Mouse (Mus musculus) CD4-positive helper T cell, adult 2 months (primary cell): ENCODE measurements around the gene Lao1.
"Not testable (repeated sequence)": the region's sequence is repeated elsewhere in the genome, so short reads cannot be mapped to it uniquely, and the experiment has no call there.

Source experiments
- DNase-seq: peaks from one replicate; pipeline ENCODE4 v3.0.0-alpha.2; 2012; ENCODE audit warnings: low read depth, missing footprints, low spot score

The Lao1 gene

DNA sequence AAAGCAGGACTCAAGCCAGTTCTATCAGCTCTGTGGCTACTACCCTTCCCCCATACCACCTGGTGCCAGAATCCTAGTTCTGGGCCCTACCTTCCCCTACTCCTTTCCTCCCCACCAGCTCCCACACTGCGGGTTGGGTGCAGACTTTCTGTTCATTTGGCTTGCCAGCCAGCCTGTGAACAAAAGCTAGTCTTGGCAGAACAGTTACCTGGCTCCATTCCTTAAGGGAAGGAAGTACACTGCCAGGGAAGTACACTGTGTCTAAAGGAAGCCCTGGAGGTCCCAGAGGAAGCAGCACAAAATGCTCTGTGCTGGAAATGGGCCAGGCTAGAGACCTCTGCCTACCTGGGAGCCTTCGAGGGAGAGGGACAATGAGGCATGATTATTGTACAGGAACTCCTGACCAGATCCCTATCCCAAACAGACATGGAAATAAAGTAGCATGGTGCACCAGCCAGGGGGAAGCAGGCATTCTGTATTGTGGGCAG, at the start of gene Lao1:
Gene Lao1 (plus strand): TSS at position 438 of the 488 bp plus-strand sequence.
- DNase-seq = no peak

DNA sequence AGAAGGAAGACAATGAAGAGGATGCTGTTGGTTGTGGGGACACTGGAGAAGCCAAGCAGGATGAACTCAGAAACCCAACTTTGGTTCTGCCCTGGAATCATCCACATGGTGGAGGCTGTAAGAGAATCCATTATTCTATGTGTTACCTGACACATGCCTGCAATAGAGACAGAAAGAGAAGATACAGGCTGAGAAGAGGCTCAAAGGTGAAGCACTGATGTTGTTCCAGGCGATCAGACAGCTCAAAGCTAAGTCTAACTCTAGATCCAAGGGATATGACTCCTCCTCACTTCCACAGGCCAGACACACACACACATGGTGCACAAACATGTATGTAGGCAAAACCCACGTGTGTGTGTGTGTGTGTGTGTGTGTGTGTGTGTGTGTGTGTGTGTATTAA, 44.0 kb upstream of the Lao1 start, which contains the start of gene Olfr1329:
Gene Olfr1329 (minus strand): TSS at position 101 of the 400 bp plus-strand sequence.
- not testable (repeated sequence) for DNase-seq

DNA sequence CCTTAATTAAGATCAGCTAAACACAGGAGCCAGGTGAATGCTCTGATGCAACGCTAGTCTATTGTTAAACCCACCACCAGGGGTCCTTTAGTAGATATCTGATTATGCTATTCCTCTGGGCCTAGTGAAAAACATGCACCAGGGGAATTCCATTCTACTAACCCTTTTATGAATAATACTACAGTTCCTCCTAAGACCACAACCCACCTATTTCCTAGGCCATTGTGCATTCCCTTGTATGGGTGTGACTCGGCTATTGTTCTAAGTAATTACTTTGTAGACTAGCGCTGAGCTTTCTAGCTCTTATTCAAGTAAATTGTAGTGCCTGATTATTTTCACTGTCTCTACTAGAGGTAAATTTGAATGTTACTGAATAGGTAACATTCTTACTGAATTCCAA, 30.1 kb upstream of the Lao1 start:
- not testable (repeated sequence) for DNase-seq

DNA sequence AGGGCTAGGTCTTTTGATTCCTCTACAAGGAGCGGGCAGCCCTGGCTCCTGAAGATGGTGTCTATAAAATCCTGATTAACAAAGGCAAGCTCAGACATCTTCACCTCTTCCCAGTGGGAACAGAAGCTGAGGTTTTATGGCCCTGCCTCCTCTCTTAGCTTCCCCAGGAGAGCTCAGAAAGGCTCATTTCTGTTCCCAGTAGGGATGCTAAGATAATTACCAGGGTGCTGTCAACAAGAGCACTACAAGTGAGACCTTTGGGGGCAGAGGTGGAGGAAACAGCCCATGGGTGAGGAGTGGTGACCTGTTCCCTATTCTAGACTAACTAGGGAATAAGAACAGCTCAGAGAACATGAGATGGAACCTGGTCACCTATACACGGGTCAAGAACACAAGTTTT, 22.9 kb upstream of the Lao1 start, which contains the start of gene Olfr1328:
Gene Olfr1328 (minus strand): TSS at position 101 of the 400 bp plus-strand sequence.
- no peak for DNase-seq

DNA sequence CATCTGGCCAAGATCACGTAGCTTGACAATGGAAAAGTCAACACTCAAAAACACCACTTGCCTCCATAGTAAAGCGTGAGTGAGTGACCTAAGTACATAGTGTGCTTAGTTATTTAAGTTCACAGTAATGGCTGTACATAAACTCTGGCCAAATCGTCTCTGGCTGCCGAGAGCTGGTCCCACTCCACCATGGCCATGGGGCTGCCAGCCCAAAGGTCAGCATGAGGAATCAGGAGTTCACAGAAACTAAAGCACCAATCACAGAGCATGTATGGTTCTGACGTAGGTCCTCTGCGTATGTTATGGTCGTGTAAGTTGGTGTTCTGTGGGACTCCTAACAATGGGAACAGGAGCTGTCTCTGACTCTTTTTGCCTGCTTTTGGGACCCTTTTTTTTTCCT, 2.6 kb upstream of the Lao1 start:
- DNase-seq = no peak

DNA sequence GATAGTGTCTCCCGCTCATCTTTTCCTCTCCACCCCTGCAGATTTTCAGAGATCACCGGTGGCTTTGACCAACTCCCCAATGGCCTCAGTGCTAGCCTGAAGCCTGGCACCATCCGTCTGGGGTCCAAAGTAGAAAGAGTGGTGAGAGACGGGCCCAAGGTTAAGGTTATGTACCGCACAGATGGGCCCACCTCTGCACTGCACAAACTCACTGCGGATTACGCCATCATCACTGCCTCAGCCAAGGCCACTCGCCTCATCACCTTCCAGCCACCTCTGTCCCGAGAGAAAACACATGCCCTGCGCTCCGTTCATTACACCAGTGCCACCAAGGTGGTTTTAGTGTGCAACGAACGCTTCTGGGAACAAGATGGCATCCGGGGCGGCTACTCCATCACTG, 6.3 kb downstream of the Lao1 start:
- DNase-seq = no peak

DNA sequence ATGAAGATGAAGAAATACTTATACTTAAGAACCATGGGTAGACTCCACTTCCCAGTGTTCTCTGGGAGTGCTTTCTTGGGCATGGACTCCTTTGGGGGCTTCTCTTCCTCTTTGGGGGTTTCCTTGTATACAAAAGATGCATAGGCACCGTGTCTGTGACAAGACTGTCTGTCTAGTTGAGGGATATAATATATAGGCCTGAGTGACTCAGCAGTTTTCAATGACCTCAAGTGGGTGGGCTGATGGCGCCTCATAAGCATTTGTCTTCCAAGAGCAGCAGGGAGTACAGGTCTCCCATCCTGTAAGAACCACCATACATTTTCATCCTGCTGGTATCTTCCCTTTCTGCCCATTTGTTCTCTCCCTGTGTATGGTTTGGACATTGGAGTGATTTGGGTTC, 11.9 kb downstream of the Lao1 start:
- DNase-seq = no peak

DNA sequence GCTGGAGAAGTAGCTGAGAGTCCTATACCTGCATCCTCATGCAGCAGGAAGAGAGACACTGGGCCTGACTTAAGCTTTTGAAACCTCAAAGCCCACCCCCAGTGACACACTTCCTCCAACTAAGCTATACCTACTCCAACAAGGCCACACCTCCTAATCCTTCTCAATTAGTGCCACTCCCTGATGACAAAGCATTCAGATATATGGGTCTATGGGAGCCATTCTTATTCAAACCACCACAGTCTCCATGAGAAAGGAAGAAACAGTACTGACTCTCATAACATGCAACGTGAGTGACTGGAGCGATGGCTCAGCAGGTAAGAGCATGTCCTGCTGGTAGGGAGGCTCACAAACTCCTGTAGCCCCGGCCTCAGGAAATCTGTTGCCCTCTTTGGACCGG, 23.9 kb downstream of the Lao1 start:
- no peak for DNase-seq

DNA sequence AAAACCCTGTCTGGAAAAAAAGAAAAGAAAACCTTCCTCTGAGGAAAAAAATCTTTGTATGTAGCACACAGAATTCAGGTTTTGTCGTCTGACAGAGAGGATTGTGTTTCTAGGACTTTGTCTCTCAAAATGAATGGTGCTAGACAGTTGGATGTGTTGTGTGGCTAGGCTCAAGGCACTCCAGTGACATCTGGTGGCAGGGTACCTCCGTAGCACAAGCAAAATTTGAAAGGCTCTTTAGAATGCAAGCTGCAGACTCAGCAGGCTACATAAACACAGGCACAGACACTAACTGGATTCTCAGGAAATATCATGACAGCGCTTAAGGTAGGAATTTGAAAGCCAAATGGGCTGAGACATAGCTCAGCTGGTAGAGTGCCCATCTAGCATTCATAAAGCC, 27.2 kb downstream of the Lao1 start:
- DNase-seq = no peak

DNA sequence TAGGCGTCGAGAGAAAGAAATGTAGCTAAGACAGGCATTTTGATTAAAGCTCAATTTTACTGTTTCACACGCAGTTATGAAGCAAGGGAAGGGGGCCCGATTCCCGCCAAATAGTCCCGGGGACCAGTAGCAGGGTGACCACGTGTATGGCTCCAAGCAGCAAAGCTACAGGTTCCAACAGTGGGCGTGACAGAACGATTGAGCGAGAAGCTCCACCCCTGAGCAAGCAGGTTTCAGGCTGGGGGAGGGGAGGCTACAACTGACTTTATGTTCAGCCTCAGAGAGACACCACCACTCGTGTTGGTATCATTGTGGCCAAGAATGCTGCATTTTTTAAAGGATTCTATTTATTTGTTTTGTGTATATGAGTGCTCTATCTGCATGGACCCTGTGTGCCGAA, 28.0 kb downstream of the Lao1 start:
- DNase-seq = no peak

DNA sequence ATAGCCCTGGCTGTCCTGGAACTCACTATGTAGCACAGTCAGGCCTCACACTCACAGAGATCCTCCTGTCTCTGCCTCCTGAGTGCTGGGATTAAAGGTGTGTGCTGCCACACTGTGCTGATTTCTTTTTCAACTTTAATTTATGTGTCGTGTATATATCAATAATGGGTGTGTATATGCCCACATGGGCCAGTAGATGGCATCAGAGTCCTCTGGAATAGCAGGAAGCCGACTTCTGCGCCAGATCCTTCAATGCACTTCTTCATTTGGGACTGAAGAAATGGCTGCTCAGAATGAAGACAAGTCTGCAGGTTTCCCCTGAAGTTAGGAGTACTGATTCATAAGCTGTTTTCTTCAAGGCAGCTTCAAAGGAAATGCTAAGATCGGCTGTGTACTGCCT, 30.4 kb downstream of the Lao1 start:
- no peak for DNase-seq

DNA sequence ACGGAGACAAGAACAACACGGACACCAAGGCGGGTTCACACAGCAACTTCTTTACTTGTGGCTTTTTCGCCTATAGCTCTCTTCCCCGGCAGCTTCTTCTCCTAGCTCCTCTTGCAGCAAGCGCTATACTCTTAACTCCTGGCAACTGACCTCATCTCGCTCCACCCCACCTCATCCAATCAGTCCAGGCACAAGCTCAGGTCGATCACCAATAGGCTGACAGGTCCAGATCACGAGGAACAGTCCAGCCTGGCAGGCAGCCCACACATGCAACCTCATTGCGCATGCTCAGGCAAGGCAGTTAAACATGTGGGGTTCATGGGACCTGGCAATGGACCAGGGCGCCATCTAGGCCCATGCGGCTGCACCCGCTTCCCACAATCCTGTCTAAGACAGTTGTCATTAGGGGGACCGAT, 35.8 kb downstream of the Lao1 start:
- DNase-seq = no peak

DNA sequence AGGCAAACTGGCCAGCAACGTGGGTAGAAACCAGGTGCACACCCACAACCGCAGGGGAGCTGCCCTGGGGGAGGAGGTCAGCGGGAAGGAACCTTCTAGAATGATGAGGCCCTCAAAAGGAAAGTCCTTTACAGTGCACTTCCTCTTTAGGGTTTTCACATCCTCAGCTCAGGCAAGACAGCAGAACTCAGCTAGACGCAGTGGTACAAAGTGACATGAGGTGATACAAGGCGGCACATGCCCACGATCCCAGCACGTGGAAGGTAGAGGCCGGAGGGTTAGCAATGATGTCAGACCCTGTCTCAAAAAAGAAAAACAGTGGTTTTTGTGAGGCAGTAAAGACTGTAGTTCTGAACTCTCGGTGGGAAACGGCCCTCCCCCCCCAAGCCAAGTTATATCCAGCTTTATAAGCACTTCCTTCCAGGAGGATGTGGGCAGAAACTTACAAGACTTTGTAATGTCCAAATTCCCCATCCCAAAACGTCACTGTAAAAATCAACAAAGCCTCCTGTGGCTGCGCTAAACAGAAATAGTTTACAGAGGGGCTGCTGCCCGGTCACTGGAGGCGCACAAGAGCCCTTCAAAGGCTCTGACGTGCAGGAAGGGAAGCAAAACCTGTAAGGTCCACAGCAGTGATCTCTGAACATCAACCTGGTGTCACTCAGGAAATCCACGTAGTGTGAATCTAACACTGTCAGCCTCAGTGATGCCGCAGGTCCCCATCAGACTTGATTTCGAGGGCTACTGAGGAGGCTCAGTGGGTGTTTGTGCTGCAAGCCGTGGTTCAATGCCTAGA, 38.5 kb downstream of the Lao1 start:
- peak; percentile 15 for DNase-seq

DNA sequence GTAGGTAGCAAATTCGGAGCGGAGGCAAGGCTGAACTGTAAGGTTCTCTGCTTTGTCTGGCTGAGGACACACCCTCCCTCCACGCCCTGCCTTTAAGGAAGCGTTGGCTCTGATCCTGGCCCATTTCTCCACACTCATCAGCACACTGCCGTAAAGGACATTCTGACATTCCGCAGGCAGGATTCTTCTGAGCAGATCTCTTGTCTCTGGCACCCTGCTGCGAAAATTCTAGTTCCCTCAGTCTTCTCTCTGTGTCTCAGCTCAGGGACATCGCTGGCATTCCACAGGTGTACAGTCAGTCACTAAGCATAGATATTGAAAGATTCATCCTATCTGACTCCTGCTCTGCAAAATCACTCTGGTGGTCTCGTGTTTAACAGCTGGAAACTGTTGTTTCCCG, 40.3 kb downstream of the Lao1 start:
- no peak for DNase-seq

DNA sequence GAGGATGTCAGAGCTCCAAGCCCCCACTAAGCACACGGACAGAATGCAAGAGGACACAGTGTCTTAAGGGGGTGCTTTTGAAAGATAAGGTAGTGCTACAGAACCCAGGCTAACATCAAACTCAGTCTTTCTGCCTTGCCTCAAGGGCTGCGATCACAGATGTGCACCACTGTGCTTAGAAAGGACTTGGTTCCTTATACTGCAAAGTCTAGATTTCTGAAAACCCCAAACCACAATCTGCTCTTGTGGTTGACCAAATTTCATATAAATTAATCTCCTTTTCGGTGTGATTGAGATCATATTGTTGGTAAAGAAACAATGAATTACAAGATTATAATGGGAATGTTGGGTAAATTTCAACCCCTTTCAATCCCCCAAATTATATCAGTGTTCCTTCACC, 41.1 kb downstream of the Lao1 start:
- no peak for DNase-seq

DNA sequence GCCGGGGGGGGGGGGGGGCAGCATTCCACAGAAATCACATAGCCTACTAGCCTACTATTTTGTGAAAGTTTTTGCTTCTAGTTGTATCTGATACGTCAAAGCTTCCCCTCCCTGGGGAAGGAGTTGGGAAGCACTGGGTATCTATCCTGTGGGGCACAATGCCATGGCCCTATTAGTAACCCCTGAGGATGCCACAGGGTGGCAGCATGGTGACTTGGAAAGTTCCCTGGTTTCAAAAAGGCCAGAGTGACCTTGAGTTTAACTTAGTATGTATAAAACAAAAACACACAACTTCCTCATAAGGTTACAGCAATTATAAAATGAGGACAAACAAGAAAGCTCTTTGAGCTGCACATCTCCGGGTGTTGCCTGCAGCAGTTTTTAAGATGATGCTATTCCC, 42.8 kb downstream of the Lao1 start:
- DNase-seq = no peak

DNA sequence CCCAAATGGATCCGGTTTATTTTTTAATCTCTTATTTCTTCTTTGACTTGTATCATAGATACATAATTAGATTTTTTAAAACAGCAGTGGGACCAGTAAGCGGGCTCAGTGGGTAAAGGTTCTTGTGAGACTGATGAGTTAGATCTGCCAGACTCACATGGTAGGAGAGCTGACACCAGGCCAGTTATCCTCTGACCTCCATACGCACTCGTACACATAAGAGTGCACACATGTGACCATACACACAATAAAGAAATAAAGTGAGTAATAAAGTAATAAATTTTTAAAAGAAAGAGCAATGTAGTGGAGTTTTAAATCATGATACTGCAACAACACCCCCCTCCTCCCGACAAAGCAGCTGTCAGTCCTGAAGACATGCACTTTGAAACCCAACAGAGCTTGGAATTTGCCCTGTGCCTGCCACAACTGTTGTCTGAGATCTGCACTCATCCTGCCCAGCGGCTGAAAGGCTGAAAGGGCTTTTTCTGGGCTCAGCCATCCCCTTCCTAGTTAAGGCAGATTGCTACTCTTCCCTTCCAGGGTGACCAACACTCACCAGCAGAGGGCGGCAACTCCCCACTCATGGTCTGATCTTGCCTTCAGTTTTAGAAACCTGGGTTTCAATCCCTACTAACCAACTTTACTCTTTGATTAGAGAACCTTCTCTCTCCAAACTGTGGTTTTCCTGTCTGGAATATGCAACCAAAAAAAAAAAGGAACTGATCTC, 43.4 kb downstream of the Lao1 start:
- peak; percentile 71 for DNase-seq

DNA sequence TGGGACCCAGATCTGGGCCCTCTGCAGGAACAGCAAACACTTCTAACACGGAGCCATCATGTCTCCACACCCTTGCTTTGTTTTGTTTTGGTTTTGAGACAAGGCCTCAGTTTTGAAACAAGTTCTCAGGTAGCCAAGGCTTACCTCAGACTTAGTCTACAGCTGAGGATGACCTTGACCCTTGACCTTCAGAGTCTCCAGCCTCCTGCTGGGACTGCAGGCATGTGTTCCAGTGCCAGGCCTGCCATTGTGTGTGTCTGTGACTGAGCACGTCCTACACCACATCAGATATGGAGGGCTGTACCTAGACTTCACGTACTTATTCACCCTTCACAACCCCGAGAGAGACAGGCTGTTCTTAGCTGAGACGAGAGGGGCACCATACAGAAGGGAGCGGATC, 46.2 kb downstream of the Lao1 start:
- DNase-seq = no peak

DNA sequence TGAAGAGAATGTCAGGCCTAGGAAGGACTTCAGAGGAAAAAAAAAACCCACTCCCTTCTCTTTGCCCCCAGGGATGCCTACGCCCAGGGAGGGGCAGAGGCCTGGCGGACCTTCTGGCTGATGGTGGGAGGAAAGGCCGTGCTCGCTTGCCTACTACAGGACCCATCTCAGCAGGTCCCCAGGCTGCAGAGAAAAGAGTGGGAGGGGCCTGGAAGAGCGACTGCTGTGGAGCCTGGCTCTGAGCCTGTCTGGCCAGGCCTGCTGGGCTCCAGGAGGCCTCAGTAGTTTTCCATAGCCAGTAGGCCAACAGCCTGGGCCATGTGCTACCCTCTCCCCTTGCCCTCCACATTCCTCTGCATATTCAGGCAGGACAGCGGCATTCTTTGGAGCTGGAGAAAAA, 47.1 kb downstream of the Lao1 start:
- DNase-seq = no peak

DNA sequence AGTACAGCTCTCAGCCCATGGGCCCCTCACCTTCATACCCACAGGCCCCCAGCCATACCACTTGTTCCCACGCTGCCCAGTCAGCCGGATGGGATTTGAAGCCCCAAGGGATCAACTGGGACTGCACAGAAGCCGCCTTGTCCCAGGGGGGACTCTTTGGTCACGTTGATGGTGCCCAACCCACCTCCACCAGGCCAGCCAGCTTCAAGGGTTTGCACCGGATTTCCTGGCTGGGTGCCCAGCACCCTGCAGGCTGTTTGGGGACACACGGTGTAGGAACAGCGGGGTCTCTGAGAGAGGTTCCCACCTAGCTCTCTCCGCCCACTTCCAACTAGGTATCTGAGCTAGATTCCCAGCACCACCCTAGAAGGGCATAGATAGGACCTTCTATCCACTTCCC, 48.4 kb downstream of the Lao1 start:
- no peak for DNase-seq

DNA sequence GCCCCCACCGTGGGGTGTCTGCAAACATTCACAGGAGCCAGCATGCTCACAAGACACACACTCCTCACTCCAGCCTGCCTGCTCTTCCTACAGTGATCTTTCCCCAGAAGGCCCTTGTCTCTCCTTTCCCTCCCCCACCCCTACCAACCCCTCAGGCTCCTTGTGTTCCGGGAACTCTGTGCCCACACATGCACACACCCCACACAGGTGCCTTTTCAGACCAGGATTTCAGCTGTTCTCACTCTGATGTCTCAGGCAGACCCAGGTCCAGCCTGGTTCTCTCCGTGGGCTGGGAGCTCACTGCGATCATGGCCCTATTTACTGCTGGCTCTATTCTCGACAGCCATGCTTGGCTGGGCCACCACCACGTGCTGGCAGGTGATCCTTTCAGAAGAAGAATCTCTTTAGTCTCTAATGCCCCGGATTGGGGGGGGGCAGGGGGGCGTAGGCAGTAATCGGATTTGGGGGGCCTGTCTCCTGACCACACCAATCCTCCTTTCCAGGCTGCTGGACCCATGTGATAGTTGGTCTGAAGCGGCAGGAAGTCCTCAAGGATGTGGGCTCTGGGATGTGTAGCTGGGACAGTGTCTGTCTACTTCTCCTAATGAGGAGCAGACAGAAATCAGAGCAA, 49.8 kb downstream of the Lao1 start:
- DNase-seq = no peak

DNA sequence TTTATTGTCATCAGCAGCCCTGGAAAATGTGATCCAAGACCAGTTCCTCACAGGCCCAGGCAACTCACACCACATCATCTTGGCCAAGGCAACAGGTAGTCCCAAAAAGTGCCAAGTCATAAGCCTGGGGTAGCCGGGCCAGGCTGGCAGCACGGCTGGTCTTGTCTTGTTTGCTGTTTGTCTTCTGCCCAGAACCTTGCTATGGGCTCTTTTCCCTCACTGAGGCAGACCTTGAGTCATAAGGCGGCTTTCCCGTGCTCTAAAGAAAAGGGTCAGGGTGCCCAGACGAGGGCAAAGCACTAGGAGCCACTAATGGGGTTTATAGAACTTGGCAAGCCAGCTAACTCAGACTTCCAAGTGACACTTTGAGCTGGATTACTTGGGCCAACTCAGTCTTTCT, 51.7 kb downstream of the Lao1 start:
- no peak for DNase-seq
